Mouse (Mus musculus): ENCODE results near the gene Slc24a4.

- no peak for TF ChIP-seq CTCF (IDR thresholded peaks at IDR 0.05; ENCODE audit: borderline replicate concordance, extremely low read depth, insufficient read depth, insufficient read length)
- no peak for TF ChIP-seq POLR2A (IDR thresholded peaks at IDR 0.05; ENCODE audit: borderline replicate concordance, extremely low read depth, insufficient read depth, insufficient read length, poor library complexity, severe bottlenecking)
Observed at GRCm38 (mm10) chr12:102271447-102271846, 142.9 kb downstream of the Slc24a4 start.

Measured in brain, embryonic 14.5 days (tissue).